Mouse (Mus musculus): ENCODE measurements at regions not wholly inside any gene's neighbourhood (a gene's known extent, or its start where the extent isn't known, plus 50 kb on each side); places are given as distances from the start of the nearest gene placed in this dataset.

DNA sequence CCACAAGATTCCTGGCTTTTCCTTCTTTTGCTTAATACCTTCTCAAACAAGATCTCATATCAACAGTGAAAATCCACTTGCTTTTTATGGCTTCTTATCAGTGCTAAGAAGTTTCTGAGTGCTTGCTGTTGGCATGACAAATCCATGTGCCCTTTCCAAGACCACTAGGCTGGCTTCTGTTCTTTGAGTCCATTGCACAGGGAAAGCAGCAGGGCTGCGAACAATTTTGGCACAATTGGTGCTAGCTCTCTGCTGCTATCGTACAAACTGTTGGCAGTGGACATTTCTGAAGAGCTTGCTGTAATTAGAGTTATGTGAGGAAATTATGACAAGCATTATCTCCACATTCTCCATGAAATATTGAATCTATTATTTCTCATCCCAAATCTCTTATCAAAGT is 383.5 kb downstream of the G6pd2 start:
- Histone ChIP-seq H3K9me3 (no peaks in the 10 kb centered on the region), H3K27ac (replicated peaks) (no peak overlapping the region), H3K9ac (replicated peaks) (no peak overlapping the region), H3K27me3 (no peaks in the 10 kb centered on the region), H3K4me1 (no peaks in the 10 kb centered on the region), H3K4me2 (replicated peaks) (no peak overlapping the region), H3K4me3 (no peak overlapping the region), H3K36me3 (no peaks in the 10 kb centered on the region)
- WGBS: 72% methylated on average over 2 of the region's 2 CpGs
- no peak for ATAC-seq (replicated peaks)

DNA sequence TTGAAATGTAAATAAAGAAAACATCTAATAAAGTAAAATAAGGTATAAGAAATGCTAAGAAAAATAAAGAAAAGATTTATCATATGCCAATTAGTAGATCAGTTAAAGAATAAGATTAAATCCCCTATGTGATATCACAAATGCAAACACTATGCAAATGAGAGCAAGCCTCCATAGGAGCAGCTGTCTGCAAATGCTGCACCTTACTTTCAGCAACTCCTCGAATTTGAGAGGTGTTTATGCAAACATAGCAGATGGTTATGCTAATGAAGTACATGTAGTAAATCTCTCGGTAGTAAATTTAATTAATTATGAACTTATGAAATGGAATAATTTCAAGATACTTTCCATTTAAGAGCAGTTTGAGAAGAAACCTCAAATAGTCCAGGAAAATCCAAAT is 396.8 kb downstream of the G6pd2 start:
- 21% methylated on average over 2 of the region's 2 CpGs for WGBS
- Histone ChIP-seq H3K4me1 (no peaks in the 10 kb centered on the region), H3K4me3 (no peak overlapping the region), H3K9me3 (no peaks in the 10 kb centered on the region), H3K27ac (replicated peaks) (no peak overlapping the region), H3K36me3 (no peaks in the 10 kb centered on the region), H3K4me2 (replicated peaks) (no peak overlapping the region), H3K9ac (replicated peaks) (no peak overlapping the region), H3K27me3 (no peaks in the 10 kb centered on the region)
- ATAC-seq (replicated peaks): peak; percentile 95
